Mouse (Mus musculus) CH12.LX (cell line): Measurements from ENCODE around the gene Map3k9.

Experiments used
- CTCF ChIP-seq, 2 experiments: IDR thresholded peaks in 1 of 2; conservative IDR thresholded peaks in 1 of 2; 2 replicates each; pipeline ENCODE4 v1.5.1; 2011 to 2012; ENCODE audit warnings: low read depth in 2 of 2, low read length in 2 of 2, improper control_type of control experiment in 1 of 2, inconsistent platforms in 1 of 2, mild to moderate bottlenecking in 1 of 2, moderate library complexity in 1 of 2
- MEF2A ChIP-seq: IDR thresholded peaks from 2 replicates; pipeline ENCODE4 v1.6.1; 2014; ENCODE audit warnings: low read depth, mild to moderate bottlenecking, inconsistent platforms, low read length, improper control_type of control experiment, borderline replicate concordance
- POLR2A ChIP-seq: IDR thresholded peaks from 2 replicates; pipeline ENCODE4 v1.6.1; 2011; ENCODE audit warnings: low read depth, mild to moderate bottlenecking, improper control_type of control experiment, low read length
- USF2 ChIP-seq: conservative IDR thresholded peaks from 2 replicates; pipeline ENCODE4 v1.6.1; 2011; ENCODE audit warnings: low read depth, low read length, improper control_type of control experiment

DNA sequence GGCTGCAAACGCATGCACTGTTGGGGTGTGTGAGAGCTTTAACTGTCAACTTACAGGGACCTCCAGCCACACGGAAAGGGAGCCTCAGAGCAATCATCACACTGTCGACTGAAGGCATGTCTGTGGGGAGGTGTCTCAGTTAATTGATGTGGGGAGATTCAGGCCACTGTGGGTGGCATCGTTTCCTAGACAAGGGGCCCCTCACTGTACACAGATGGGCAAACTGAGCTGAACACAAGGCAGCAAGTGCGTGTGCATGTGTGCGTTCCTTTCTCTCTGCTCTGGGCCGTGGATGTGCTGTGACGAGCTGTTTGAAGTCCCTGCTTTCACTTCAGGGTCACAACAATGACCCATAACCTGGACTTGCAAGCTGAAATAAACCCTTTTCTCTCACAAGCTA, 29.4 kb upstream of the Map3k9 start:
- TF ChIP-seq MEF2A (no peak), CTCF (conservative IDR thresholded peaks at IDR 0.05 in 1 of 2, IDR thresholded peaks at IDR 0.05 in 1 of 2; ENCODE audit: low read depth in 2 of 2, low read length in 2 of 2) (no peak), USF2 (no peak), POLR2A (no peak)
